In genomic region chr5:53185803-53186202, GRCm38 (mm10) we compare ENCODE assay signal across 24 mouse cellular contexts. TPM values are rescaled to one million over a fixed set of nuclear protein-coding genes. Genes with fewer than 3 reads are reported as not detected.
DNase-seq lines count a peak whose midpoint lies in the region; ATAC-seq lines count a peak whose summit lies in the region.
"Had no signal": no experiment of that assay in that cellular context is flagged by ENCODE, and none has a peak within 500 bp of the region (broad histone marks: within the 10 kb centered on the region; RNA-seq: fewer than 3 reads in every experiment).

No protein-coding gene starts in this region.

- DNase-seq in neural tube, embryonic 10.5 days (ENCODE audit: extremely low spot score, low spot score): no peak
- DNase-seq in midbrain, embryonic 14.5 days: peak; percentile 47
- DNase-seq in adrenal gland, adult (ENCODE audit: inconsistent age in 2 of 2, low spot score in 1 of 2): no peak
- DNase-seq in ovary, postnatal 14 days (ENCODE audit: low spot score): no peak
- DNase-seq: adrenal gland, postnatal 10 days; cerebellum, adult 8-10 months; cerebellum, postnatal 36 days; gastrocnemius, postnatal 14 days; heart, adult 11 months; heart, postnatal 14 days; kidney, adult 18-20 months; kidney, postnatal 4 days; liver, embryonic 13.5 days; lung, embryonic 14.5 days; right cerebral cortex, adult 18-20 months; right cerebral cortex, postnatal 4 days; thymus, postnatal 14 days had no signal

- no peaks in the 10 kb centered on the region for H3K27me3 ChIP-seq in hindbrain, embryonic 13.5 days
- H3K27me3 ChIP-seq in hindbrain, embryonic 12.5 days: no peaks in the 10 kb centered on the region
- H3K27me3 ChIP-seq in neural tube, embryonic 13.5 days: no peaks in the 10 kb centered on the region
- no peaks in the 10 kb centered on the region for H3K27me3 ChIP-seq in midbrain, embryonic 14.5 days (ENCODE audit: control insufficient read depth, insufficient read depth, low read length)
- H3K27me3 ChIP-seq: heart, embryonic 12.5 days; liver, embryonic 13.5 days; neural tube, embryonic 12.5 days; Patski had no signal

- H3K4me3 ChIP-seq in hindbrain, embryonic 13.5 days: no peak overlapping the region
- H3K4me3 ChIP-seq in hindbrain, embryonic 12.5 days: no peak overlapping the region
- H3K4me3 ChIP-seq in neural tube, embryonic 13.5 days: no peak overlapping the region
- no peak overlapping the region for H3K4me3 ChIP-seq in midbrain, embryonic 14.5 days (replicated peaks; ENCODE audit: low read depth, low read length)
- H3K4me3 ChIP-seq: heart, embryonic 12.5 days; liver, embryonic 13.5 days; neural tube, embryonic 12.5 days had no signal

- H3K9me3 ChIP-seq in hindbrain, embryonic 13.5 days: no peaks in the 10 kb centered on the region
- no peaks in the 10 kb centered on the region for H3K9me3 ChIP-seq in hindbrain, embryonic 12.5 days (replicated peaks)
- no peaks in the 10 kb centered on the region for H3K9me3 ChIP-seq in neural tube, embryonic 13.5 days
- no peaks in the 10 kb centered on the region for H3K9me3 ChIP-seq in midbrain, embryonic 14.5 days (ENCODE audit: control insufficient read depth, low read length)
- H3K9me3 ChIP-seq: heart, embryonic 12.5 days; liver, embryonic 13.5 days; neural tube, embryonic 12.5 days had no signal

- ATAC-seq in hindbrain, embryonic 13.5 days (ENCODE audit: low FRiP score): 0 out of 2 replicates have a peak, but pooled peaks have one; percentile 36
- ATAC-seq in hindbrain, embryonic 12.5 days (ENCODE audit: low FRiP score): no peak
- no peak for ATAC-seq in neural tube, embryonic 13.5 days (ENCODE audit: low read depth)
- ATAC-seq in midbrain, embryonic 14.5 days (ENCODE audit: low FRiP score, low TSS enrichment): no peak
- ATAC-seq: inflammation-experienced regulatory T-cells, adult 6 months; Patski had no signal

- H3K4me1 ChIP-seq in hindbrain, embryonic 13.5 days (replicated peaks): peaks cover 4% of the 10 kb centered on the region; the same call in 1 of the 2 replicates
- no peaks in the 10 kb centered on the region for H3K4me1 ChIP-seq in hindbrain, embryonic 12.5 days
- peaks cover 14% of the 10 kb centered on the region for H3K4me1 ChIP-seq in neural tube, embryonic 13.5 days (replicated peaks)
- H3K4me1 ChIP-seq in midbrain, embryonic 14.5 days (ENCODE audit: control insufficient read depth, insufficient read depth, low read length): peaks cover 10% of the 10 kb centered on the region; the same call in 1 of the 2 replicates
- H3K4me1 ChIP-seq: liver, embryonic 13.5 days; neural tube, embryonic 12.5 days had no signal

- no peak overlapping the region for H3K4me2 ChIP-seq in hindbrain, embryonic 13.5 days
- H3K4me2 ChIP-seq in hindbrain, embryonic 12.5 days (replicated peaks): no peak overlapping the region
- H3K4me2 ChIP-seq in neural tube, embryonic 13.5 days: no peak overlapping the region
- peak overlapping the region; percentile 36 for H3K4me2 ChIP-seq in midbrain, embryonic 14.5 days (ENCODE audit: low read length)
- H3K4me2 ChIP-seq: heart, embryonic 12.5 days; liver, embryonic 13.5 days; lung, embryonic 14.5 days; neural tube, embryonic 12.5 days had no signal

- H3K9ac ChIP-seq in hindbrain, embryonic 13.5 days: 0 out of 2 replicates have a peak overlapping the region, but pooled peaks have one; percentile 24
- H3K9ac ChIP-seq in hindbrain, embryonic 12.5 days: no peak overlapping the region
- H3K9ac ChIP-seq in neural tube, embryonic 13.5 days: no peak overlapping the region
- H3K9ac ChIP-seq in midbrain, embryonic 14.5 days (replicated peaks; ENCODE audit: low read length): no peak overlapping the region; the same call in 1 of the 2 replicates
- H3K9ac ChIP-seq: heart, embryonic 12.5 days; liver, embryonic 13.5 days; lung, embryonic 14.5 days; neural tube, embryonic 12.5 days had no signal

- WGBS in hindbrain, embryonic 13.5 days: 67% methylated on average over 11 of the region's 11 CpGs
- WGBS in hindbrain, embryonic 12.5 days: 73% methylated on average over 11 of the region's 11 CpGs
- 64% methylated on average over 11 of the region's 11 CpGs for WGBS in neural tube, embryonic 13.5 days
- WGBS in midbrain, embryonic 14.5 days: 47% methylated on average over 11 of the region's 11 CpGs

- no peaks in the 10 kb centered on the region for H3K36me3 ChIP-seq in hindbrain, embryonic 13.5 days
- no peaks in the 10 kb centered on the region for H3K36me3 ChIP-seq in hindbrain, embryonic 12.5 days
- no peaks in the 10 kb centered on the region for H3K36me3 ChIP-seq in neural tube, embryonic 13.5 days
- no peaks in the 10 kb centered on the region for H3K36me3 ChIP-seq in midbrain, embryonic 14.5 days (ENCODE audit: control insufficient read depth, insufficient read depth, low read length)
- H3K36me3 ChIP-seq: heart, embryonic 12.5 days; liver, embryonic 13.5 days; neural tube, embryonic 12.5 days had no signal

- H3K27ac ChIP-seq in hindbrain, embryonic 13.5 days: peak overlapping the region; percentile 69
- H3K27ac ChIP-seq in hindbrain, embryonic 12.5 days: no peak overlapping the region
- H3K27ac ChIP-seq in neural tube, embryonic 13.5 days (replicated peaks): 0 out of 2 replicates have a peak overlapping the region, but pooled peaks have one; percentile 43
- H3K27ac ChIP-seq in midbrain, embryonic 14.5 days (replicated peaks; ENCODE audit: low read depth, low read length): peak overlapping the region; percentile 57; the same call in 1 of the 2 replicates
- H3K27ac ChIP-seq: liver, embryonic 13.5 days; neural tube, embryonic 12.5 days had no signal

RNA-seq across cellular contexts. Expression of gene Sel1l3, which starts 27.9 kb away (rescaled TPM):
- 4.4 and 5.2 TPM in 2 replicates for polyA plus RNA-seq in hindbrain, embryonic 13.5 days (2015; fragmentation: Nextera tagmentation; extraction: Ambion mirVana)
- 4.8 and 5.1 TPM in 2 replicates for polyA plus RNA-seq in hindbrain, embryonic 12.5 days (2016; fragmentation: Nextera tagmentation; extraction: Ambion mirVana)
- polyA plus RNA-seq in neural tube, embryonic 13.5 days (2015; fragmentation: Nextera tagmentation; extraction: Ambion mirVana): 5.8 and 5.9 TPM in 2 replicates
- polyA plus RNA-seq in midbrain, embryonic 14.5 days (2014; fragmentation: Nextera tagmentation; extraction: Ambion mirVana): 7.5 and 7.7 TPM in 2 replicates
